Mouse (Mus musculus) lung, postnatal 25 days (tissue): Measurements from ENCODE around the gene Dnmt1.
A peak's percentile ranks its signal among the peaks of the same experiment; 100 is the strongest.
"Not testable (repeated sequence)": the region's sequence is repeated elsewhere in the genome, so short reads cannot be mapped to it uniquely, and the experiment has no call there.

Experiments used
- DNase-seq: peaks from one replicate; pipeline ENCODE4 v3.0.0; 2022; ENCODE audit warnings: low spot score

Dnmt1 gene

DNA sequence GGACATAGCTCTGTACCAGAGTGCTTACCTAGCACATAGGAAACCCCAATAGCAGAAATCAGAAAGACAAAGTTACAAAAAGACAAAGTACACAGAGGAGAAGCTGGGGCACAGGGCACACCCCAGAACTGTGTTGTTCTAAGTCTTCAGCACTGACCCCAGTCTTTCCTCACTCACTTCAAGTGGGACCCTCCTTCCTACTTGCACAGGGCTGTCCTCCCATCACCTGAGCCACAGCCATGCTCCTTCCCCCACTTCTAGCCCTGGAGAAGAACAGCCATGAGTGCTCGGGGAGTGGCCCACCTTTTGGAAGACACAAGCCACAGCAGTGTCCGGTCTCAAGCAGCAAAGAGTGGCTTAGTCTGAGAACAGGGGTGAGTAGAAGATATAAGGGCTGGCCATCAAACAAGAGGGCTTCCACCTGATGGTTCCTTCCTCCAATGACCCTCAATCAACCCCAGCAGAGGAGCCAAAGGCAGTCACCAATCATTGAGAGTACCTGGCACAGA, at the start of gene Dnmt1:
Gene Dnmt1, minus strand, starts transcription at position 459 of the 509 bp plus-strand sequence.
- DNase-seq: no peak

DNA sequence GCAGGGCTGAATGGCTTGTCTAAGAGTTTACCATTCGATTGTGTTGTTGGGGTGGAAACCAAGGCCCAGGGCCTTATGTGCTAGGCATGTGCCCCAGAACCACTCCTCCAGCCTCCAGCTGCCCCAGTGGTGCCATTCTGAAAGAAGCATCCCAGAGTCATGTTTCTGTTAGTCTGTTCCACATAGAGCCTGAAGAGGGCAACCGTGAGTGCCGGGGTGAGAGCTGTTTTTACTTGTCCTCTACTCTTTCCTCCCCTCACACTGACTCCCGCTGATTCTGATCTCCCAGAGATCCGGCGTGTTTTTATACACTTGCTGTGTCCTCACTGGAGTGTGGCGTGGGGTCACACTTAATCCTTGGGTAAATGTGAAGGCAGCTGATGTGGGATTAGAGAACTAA, 48.3 kb upstream of the Dnmt1 start:
- no peak for DNase-seq

DNA sequence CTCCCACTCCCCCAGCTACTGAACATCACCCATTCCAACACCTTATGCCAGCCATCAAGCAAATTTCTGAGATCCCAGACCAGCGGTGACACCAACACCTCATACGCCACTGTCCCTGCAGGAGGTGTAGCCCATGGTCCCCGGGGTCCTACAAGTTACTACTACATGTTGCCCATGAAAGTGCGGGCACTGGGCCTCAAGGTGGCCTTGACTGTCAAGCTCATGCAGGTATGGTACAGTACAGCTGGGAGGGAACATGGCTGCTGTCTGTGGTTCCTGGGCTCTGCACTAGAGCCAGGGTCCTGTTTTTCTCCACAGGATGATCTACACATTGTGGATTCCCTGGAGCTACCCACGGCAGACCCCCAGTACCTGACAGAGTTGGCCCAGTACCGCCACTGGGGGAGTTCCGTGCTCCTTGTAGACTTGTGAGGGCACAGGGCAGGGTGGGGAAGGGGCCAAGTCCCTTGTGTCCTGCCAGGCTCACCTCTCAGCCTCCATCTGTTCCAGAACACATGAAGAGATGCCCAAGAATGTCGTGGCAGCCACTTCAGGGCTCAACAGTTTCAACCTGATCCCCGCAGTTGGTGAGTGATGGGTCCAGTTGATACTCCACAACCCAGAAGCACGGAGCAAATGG, 47.7 kb upstream of the Dnmt1 start:
- DNase-seq: no peak

DNA sequence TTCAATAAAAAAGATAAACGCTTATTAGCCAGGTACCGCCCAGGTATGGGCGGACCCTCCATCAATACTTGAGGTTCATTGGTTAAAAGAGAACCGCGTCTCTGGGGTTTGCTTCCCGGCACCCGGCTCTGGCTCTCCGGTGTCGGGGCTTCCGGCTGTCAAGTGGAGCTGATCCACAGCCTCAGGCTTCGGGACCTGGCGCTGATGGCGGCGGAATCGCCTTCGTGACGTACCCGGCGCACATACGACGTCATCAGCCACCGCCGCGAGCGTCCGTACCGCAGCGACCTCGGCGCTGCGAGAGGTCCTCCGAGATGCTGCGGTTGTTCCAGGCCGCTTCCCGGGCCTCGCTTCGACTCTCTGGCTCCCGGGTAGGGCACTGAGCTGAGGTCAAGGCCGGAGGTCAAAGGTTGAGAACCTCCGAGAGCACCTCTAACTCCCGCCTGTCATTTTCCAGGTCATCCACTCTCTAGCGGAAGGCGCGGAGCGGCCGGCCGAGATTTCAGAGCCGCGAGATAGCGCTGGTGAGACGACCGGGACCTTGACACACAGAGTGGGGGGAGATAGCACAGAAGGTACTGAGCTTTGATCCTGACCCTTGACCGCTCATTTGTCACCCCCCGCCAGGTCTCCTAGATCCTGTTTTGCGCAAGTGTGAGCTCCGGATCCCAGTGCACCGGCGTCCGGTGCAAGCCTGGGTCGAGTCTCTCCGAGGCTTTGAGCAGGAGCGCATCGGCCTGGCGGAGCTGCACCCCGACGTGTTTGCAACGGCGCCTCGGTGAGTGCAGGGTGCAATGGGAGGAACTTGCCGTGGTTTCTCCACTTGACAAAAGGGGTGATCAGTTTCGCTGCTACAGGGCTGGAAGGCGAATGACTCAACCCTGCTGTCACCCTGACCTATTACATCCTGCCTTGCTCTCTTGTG, 43.2 kb upstream of the Dnmt1 start, which contains the start of gene Mrpl4:
Gene Mrpl4, plus strand, starts transcription at position 112 of the 925 bp plus-strand sequence.
- peak; percentile 87 for DNase-seq

DNA sequence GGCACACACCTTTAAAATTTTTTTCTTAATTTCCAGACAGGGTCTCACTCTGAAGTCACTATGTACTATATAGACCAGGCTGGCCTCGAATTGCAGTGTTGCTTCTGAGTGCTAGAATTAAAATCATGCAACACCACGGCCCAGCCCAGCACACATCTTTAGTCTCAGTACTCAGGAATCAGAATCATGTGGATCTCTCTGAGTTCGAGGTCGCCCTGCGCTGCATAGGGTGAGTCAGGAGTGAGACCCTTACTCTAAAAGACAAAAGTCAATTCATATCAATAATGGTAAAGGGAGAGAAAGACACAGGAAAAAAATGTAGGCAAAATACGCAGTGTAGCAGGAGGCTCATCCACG, 42.6 kb upstream of the Dnmt1 start:
- no peak for DNase-seq

DNA sequence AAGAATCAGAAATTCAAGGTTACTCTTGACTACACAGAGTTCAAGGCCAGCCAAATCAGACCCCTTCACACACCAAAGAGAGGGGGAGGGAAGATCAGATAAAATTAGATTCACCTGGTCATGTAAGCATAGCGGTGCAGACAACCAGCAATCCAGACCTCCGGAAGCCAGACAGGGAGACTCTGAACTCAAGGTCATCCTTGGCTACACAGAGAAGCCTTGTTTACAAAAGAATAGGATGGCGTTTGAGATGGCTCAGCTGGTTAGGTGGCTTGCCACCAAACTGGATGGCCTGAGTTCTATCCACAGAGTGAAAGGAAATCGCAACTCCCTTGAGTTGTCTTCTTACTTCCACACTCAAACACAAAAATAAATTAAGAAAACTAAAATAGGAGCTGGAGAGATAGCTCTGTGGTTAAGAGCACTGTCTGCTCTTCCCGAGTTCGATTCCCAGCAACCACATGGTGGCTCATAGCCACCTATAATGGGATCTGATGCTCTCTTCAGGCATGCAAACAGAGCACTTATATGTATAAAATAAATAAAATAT, 42.0 kb upstream of the Dnmt1 start:
- DNase-seq: no peak

DNA sequence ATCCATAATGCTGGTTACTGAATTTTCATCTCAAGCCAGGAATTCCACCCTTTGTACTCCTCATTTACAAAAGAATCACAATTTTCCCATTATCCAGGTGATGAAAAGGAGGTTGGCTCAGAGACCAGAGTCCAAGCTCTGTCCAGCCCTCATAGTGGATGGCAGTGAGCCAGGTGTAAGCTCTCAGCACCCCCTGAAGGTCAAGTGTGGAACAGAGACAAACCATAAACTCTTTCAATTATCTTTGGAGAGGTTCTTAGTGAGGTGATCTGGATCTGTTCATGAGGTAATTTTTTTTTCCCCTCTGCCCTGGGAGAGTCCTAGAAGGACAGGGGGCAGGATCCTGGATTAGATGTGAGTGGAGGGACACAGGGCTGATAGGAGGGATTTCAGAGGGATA, 41.1 kb upstream of the Dnmt1 start:
- DNase-seq: no peak

DNA sequence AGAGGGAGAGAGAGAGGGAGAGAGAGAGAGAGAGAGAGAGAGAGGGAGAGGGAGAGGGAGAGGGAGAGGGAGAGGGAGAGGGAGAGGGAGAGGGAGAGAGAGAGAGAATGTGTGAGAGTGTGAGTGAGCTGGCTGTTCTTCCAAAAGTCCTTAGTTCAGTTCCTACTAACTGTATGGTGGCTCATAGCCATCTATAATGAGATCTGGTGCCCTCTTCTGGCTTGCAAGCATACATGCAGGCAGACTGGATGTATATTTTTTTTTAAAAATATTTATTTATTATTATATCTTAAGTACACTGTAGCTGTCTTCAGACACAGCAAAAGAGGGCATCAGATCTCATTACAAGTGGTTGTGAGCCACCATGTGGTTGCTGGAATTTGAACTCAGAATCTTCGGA, 38.6 kb upstream of the Dnmt1 start:
- not testable (repeated sequence) for DNase-seq

DNA sequence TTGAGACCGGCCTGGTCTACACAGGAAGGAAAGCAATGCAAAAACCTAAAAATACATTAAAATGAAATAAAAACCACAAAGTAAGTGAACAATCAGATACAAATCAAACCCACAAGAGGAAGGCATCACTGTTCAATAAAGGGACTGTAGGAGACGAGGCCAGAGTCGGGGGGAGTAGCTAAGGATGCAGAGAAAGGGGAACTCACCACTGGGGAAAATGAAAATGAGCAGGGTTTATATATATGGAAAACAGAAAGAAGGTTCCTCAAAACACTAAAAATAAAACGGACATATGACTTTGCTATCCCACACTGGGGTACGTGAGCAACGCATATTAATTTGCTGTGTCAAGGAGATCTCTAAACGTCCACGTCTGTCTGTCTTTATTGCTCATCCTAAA, 37.4 kb upstream of the Dnmt1 start:
- no peak for DNase-seq

DNA sequence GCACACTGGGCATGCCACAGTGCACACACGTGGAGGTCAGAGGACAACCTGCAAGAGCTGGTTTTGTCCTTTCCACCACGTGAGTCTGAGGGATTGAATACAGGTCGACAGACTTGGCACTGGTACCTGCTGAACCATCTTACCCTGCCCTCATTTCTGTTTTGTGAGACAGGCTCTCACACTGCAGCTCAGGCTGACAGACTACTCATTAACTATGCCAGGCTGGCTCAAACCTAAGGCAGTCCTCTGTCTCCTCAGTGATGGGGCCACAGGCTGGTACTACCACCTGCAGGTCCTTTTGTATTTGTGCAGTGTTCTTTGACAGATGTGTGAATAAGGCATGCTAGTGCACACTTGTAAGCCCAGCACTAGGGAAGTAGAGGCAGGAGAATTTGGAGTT, 35.4 kb upstream of the Dnmt1 start:
- no peak for DNase-seq

DNA sequence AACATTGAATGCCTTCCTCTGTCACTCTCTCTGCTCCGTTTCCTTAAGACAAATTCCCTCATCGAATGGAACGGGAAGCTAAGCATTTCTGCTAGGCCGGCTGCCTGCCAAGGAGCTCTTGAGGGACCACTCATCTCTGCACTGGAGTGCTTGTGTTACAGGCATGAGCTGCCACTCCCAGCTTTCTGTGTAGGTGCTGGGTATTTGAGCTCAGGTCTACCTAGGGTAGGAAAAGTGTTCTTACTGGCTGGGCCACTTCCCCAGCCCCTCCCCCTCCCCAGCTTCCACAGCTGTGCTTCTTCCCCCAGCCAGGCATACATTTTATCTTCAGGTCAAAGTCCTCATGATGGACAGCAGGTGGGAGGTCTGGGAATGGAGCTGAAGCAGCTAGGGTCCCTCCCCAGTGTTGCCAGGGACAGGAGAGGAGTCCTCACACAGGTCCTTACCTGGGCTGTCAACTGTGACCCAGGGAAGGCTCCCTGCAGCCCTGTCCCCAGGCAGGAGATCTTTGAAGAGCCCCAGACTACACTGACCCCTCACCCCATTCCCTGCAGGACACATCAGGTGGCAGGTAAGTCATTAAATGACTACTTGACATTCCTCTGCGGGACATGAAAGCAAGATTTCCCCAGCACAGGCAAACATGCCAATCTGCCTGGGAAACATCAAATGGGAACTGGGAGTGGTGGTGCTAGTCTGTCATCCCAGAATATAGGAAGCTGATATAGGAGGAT, 33.6 kb upstream of the Dnmt1 start:
- DNase-seq: peak; percentile 93

DNA sequence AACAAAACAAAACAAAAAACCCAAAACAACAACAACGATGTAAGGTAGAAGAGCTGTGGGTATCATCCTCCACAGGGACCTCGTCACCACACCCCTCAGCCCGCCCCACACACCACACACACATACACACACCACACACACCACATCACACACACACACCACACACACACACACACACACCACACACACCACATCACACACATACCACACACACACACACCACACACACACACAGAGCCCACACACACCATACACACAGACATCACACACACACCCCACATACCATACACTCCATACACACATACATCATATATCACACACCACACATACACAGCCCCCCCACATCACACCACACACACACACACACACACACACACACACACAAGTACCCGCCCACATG, 31.9 kb upstream of the Dnmt1 start:
- no peak for DNase-seq

DNA sequence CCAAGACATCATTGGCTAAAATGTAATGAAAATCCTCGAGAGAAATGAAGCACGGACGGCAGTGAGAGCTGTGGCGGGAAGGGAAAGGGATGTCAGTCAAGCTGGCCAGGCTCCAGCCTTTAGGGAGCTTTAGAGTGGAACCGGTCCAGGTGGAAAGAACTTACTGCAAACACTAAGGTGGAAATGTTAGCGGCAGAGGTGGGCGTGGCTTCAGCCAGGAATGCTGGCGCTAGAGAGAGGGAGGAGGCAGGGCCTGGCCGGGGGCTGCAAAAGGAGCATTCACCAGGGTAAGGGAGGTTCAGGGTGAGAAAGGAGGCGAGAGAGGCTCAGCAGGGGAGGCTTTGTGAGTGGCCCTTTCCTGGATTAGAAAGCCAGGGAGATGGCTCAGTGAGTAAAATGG, 31.2 kb upstream of the Dnmt1 start:
- peak; percentile 74 for DNase-seq

DNA sequence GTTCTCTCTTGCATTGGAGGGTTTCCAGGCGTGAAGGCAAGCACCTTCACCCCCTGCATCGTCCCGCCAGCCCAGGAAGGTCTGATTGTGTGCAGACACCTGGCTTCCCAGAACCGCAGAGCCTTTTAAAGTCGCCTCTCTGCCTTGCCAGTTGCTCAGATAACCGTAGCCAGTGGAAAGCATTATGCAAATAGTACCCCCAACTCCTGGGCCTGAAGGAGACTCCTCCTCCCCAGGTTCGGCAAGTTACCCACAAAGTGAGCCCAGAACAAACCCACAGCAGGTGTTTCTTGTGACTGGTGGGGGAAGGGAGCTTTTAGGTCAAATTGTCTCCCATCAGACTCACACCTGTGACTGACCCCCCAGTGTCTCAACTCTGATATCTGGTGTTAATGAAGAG, 28.3 kb upstream of the Dnmt1 start:
- no peak for DNase-seq

DNA sequence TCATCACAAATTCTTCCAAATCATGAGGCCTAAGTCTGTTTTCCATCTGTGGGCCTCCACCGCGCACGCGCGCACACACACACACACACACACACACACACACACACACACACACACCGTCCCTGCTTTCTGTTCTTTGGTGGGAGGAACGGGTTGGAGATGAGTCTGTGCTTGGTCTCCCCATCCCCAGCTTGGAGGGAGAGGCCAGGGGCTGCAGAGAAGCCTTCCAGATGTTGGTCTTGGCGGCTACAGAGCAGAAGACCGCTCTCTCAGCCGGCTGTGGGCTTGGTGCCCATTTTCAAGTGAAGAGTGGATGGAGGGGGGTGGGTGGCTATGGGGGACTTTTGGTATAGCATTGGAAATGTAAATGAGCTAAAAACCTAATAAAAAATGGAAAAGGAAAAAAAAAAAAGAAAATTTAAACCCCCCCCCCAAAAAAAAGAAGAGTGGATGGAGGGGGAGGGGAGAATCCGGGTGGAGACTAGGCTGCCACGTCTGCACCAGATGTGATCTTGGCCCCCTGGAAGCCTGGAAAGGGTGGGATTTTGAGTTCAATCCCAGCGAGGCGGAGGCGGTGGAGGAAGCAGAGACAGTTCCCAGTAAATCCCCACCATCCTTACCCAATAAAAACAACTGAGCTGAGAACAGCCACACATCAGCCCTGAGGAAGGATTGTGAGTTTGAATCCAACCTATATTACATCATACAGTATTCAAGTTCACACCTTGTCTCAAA, 27.4 kb upstream of the Dnmt1 start:
- no peak for DNase-seq

DNA sequence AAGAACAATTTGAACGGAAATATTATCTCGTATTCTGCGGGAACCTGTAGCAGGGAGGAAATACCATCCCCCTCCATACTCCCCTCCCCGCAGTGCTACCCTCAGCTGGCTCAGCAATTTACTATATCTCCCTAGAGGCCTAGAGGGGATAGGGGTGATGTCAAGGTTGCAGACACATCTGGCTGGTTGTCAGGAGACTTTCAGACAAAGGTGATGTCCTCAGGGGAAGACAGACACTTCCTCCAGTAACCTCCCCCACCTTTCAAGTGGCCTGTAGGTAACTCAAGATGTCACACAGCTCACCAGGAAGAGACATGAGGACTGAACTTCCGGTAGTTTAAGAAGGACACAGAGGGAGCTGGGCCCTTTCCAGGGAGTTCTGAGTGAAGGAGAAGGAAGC, 23.5 kb upstream of the Dnmt1 start:
- no peak for DNase-seq

DNA sequence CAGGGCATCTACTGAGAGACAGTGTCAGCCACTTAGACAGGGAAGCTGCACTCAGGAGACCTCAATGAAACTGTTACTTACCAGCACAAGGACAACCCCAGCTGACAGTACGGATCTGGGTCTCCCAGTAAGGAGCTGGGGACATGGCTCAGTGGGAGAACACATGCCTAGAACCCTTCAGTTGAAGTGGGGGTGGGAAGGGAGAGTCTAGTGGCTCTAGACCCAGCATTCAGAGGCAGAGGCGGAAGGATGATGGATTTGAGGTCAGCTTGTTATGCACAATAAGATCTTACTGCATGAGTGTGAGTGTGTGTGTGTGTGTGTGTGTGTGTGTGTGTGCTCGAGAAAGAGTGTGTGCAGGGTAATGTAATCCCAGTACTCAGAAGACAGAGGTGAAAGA, 22.5 kb upstream of the Dnmt1 start:
- DNase-seq: no peak

DNA sequence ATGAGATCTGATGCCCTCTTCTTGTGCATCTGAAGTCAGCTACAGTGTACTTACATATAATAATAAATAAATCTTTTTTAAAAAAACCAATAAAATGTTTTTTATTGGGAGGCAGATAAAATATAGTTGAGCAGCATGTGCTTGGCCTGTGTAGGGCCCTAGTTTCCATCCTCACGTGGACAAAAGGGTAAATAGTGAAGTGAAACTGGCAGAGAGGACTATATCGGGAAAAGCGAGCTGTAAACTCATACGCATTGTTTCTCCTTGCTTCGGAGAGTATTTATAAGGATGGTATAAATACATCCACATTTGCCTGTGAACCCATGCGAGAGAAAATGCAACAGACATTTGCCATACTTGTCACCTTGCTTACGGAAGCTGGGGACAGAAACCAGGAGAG, 20.1 kb upstream of the Dnmt1 start:
- no peak for DNase-seq

DNA sequence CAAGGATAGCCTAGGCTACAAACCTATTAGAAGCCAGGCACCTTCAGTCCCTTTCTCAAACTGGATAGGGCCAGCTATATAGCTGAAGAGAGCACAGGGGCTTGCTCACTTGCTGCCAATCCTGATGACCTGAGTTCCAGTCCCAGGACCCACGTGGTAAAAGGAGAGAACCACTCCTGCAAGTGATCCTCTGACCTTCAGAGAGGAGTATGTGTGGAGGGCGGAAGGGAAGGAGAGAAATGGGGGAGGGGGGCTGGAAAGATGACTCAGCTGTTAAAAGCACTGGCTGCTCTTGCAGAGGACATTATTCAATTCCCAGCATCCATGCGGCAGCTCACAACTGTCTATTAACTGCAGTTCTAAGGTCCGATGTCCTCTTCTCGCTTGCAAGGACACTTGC, 19.5 kb upstream of the Dnmt1 start:
- DNase-seq: no peak

DNA sequence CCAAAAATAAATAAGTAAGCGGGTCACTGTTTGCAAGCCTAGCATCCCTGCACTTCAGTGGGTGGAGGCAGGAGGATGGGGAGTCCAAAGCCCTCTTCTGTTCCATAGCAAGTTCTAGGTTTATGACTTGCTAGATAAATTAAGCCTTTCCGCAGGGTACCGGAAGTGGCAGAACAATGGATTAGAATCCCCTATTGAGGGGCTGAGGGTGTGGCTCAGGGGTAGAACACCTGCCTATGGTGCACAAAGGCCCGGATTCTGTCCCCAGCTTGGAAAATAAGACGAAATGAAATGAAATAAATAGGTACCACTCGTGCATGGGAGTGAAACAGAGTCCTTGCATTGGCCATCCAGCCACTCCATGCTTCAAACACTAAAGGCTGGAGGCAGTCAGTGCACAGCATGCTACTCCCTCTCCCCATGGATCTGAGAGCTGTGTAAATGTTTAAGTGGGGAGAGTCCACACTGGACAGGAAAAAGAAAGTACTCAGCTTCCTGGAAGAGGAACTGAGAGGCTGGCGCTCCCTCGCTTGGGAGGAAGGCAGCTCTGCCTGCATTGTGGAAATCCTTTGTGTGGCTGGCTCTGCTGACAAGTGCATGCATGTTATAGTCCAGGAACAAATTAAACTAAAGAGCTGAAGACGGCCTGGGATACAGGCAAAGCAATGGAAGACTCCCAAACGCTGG, 18.9 kb upstream of the Dnmt1 start:
- DNase-seq: no peak
